ENCODE assay signal across 11 mouse cellular contexts in genomic region chr11:117323976-117324574, GRCm38 (mm10).
DNase-seq lines count a peak whose midpoint lies in the region; ATAC-seq lines count a peak whose summit lies in the region.
"Had no signal": no experiment of that assay in that cellular context is flagged by ENCODE, and none has a peak within 500 bp of the region (broad histone marks: within the 10 kb centered on the region; RNA-seq: fewer than 3 reads in every experiment).

No protein-coding gene starts in this region.

- H3K9me3 ChIP-seq in hindbrain, embryonic 10.5 days, result no peaks in the 10 kb centered on the region
- H3K9me3 ChIP-seq in hindbrain, embryonic 16.5 days (ENCODE audit: control insufficient read depth, low read length), result no peaks in the 10 kb centered on the region
- no peaks in the 10 kb centered on the region for H3K9me3 ChIP-seq in embryonic facial prominence, embryonic 14.5 days (ENCODE audit: control insufficient read depth, low read length)
- no peaks in the 10 kb centered on the region for H3K9me3 ChIP-seq in stomach, embryonic 14.5 days (ENCODE audit: control insufficient read depth, low read depth, low read length)

- H3K27ac ChIP-seq in hindbrain, embryonic 10.5 days, result peak overlapping the region; percentile 59
- H3K27ac ChIP-seq in hindbrain, embryonic 16.5 days (ENCODE audit: low read depth, low read length), result no peak overlapping the region
- H3K27ac ChIP-seq in embryonic facial prominence, embryonic 14.5 days (replicated peaks; ENCODE audit: low read depth, low read length), result peak overlapping the region; percentile 40
- H3K27ac ChIP-seq in stomach, embryonic 14.5 days (ENCODE audit: low read length), result peak overlapping the region; percentile 48; the same call in 1 of the 2 replicates

- ATAC-seq in hindbrain, embryonic 16.5 days, result no peak
- ATAC-seq in embryonic facial prominence, embryonic 14.5 days (ENCODE audit: low read depth), result peak; percentile 45; the same call in 1 of the 2 replicates
- ATAC-seq in stomach, embryonic 14.5 days (ENCODE audit: insufficient number of reproducible peaks, insufficient read depth, low FRiP score, low read depth), result no peak
- no peak for ATAC-seq in activated CD4-positive, CD25-positive, alpha-beta regulatory T cell, adult 4 months
- ATAC-seq: inflammation-experienced regulatory T-cells, adult 6 months had no signal

- H3K36me3 ChIP-seq in hindbrain, embryonic 10.5 days, result peaks cover 3% of the 10 kb centered on the region; the same call in 1 of the 2 replicates
- no peaks in the 10 kb centered on the region for H3K36me3 ChIP-seq in hindbrain, embryonic 16.5 days (ENCODE audit: control insufficient read depth, insufficient read depth, low read length)
- no peaks in the 10 kb centered on the region for H3K36me3 ChIP-seq in embryonic facial prominence, embryonic 14.5 days (ENCODE audit: control insufficient read depth, insufficient read depth, low read length)
- no peaks in the 10 kb centered on the region for H3K36me3 ChIP-seq in stomach, embryonic 14.5 days (ENCODE audit: control insufficient read depth, insufficient read depth, low read length)

- H3K4me2 ChIP-seq in hindbrain, embryonic 16.5 days (ENCODE audit: low read length), result no peak overlapping the region
- no peak overlapping the region for H3K4me2 ChIP-seq in embryonic facial prominence, embryonic 14.5 days (ENCODE audit: low read depth, low read length)
- no peak overlapping the region for H3K4me2 ChIP-seq in stomach, embryonic 14.5 days (replicated peaks; ENCODE audit: low read depth, low read length)

- WGBS in hindbrain, embryonic 10.5 days, result 82% methylated on average over 12 of the region's 12 CpGs
- 57% methylated on average over 12 of the region's 12 CpGs for WGBS in hindbrain, embryonic 16.5 days
- WGBS in embryonic facial prominence, embryonic 14.5 days, result 43% methylated on average over 12 of the region's 12 CpGs
- 62% methylated on average over 12 of the region's 12 CpGs for WGBS in stomach, embryonic 14.5 days

- H3K4me1 ChIP-seq in hindbrain, embryonic 10.5 days (replicated peaks), result peaks cover 90% of the 10 kb centered on the region
- H3K4me1 ChIP-seq in hindbrain, embryonic 16.5 days (ENCODE audit: control insufficient read depth, insufficient read depth, low read depth, low read length), result peaks cover 29% of the 10 kb centered on the region
- H3K4me1 ChIP-seq in embryonic facial prominence, embryonic 14.5 days (ENCODE audit: control insufficient read depth, insufficient read depth, low read length), result peaks cover 66% of the 10 kb centered on the region
- H3K4me1 ChIP-seq in stomach, embryonic 14.5 days (ENCODE audit: control insufficient read depth, insufficient read depth, low read length), result peaks cover 46% of the 10 kb centered on the region

- H3K9ac ChIP-seq in hindbrain, embryonic 16.5 days (ENCODE audit: low read depth, low read length), result no peak overlapping the region
- no peak overlapping the region for H3K9ac ChIP-seq in embryonic facial prominence, embryonic 14.5 days (ENCODE audit: low read depth, low read length)
- H3K9ac ChIP-seq in stomach, embryonic 14.5 days (replicated peaks; ENCODE audit: low read depth, low read length), result no peak overlapping the region

- DNase-seq in hindbrain, embryonic 10.5 days (ENCODE audit: low spot score), result no peak
- peak; percentile 27 for DNase-seq in retina, postnatal 1 day
- DNase-seq in retina, embryonic 14.5 days (ENCODE audit: low spot score), result no peak
- DNase-seq in embryonic facial prominence, embryonic 14.5 days (ENCODE audit: low spot score), result peak; percentile 88
- no peak for DNase-seq in adrenal gland, adult 2 months
- DNase-seq: gastrocnemius, postnatal 10 days; right cerebral cortex, adult 18-20 months had no signal

- no peak overlapping the region for H3K4me3 ChIP-seq in hindbrain, embryonic 10.5 days
- H3K4me3 ChIP-seq in hindbrain, embryonic 16.5 days (ENCODE audit: low read length), result no peak overlapping the region
- H3K4me3 ChIP-seq in embryonic facial prominence, embryonic 14.5 days (ENCODE audit: low read depth, low read length), result no peak overlapping the region
- H3K4me3 ChIP-seq in stomach, embryonic 14.5 days (ENCODE audit: low read depth, low read length), result no peak overlapping the region

- no peaks in the 10 kb centered on the region for H3K27me3 ChIP-seq in hindbrain, embryonic 10.5 days (ENCODE audit: insufficient read depth, poor library complexity, severe bottlenecking)
- H3K27me3 ChIP-seq in hindbrain, embryonic 16.5 days (replicated peaks; ENCODE audit: control insufficient read depth, insufficient read depth, low read length), result no peaks in the 10 kb centered on the region
- no peaks in the 10 kb centered on the region for H3K27me3 ChIP-seq in embryonic facial prominence, embryonic 14.5 days (replicated peaks; ENCODE audit: control insufficient read depth, insufficient read depth, low read length)
- H3K27me3 ChIP-seq in stomach, embryonic 14.5 days (ENCODE audit: control insufficient read depth, insufficient read depth, low read length), result no peaks in the 10 kb centered on the region

Comparison
In these comparisons a context has a peak if more than half of its experiments do, and no peak if none do; other contexts are left out.
1. DNase-seq: peak in retina, postnatal 1 day (single experiment) and embryonic facial prominence, embryonic 14.5 days (single experiment); none in hindbrain, embryonic 10.5 days (single experiment), retina, embryonic 14.5 days (single experiment) and adrenal gland, adult 2 months (single experiment).